Mouse (Mus musculus): ENCODE measurements around the gene Fam78b. TPM values are rescaled to one million over a fixed set of nuclear protein-coding genes. Genes with fewer than 3 reads are reported as not detected.

Gene Fam78b
- 0.17 and 0.49 TPM in 2 replicates for polyA plus RNA-seq (2012; rRNA removed)

- TF ChIP-seq CTCF (IDR thresholded peaks at IDR 0.05; ENCODE audit: control insufficient read depth, insufficient read depth, insufficient replicate concordance, low read depth, low read length): no peak
- TF ChIP-seq POLR2A (IDR thresholded peaks at IDR 0.05; ENCODE audit: control insufficient read depth, low read depth, low read length): no peak
- Histone ChIP-seq H3K4me1 (ENCODE audit: control insufficient read depth, insufficient read depth, low read length) (peaks cover 5% of the 10 kb centered on the region), H3K27me3 (ENCODE audit: control insufficient read depth, insufficient read depth, low read length) (no peaks in the 10 kb centered on the region), H3K36me3 (ENCODE audit: control insufficient read depth, insufficient read depth, low read length) (no peaks in the 10 kb centered on the region), H3K27ac (ENCODE audit: control insufficient read depth, insufficient read depth, low read depth, low read length) (no peak within 1 kb of the TSS), H3K4me3 (ENCODE audit: control insufficient read depth, low read depth, low read length) (peak within 1 kb of the TSS; percentile 75)
Observed at GRCm38 (mm10) chr1:167001174-167001843, at the start of gene Fam78b. Gene Fam78b (plus strand): TSS chr1:167001417.

- Histone ChIP-seq H3K36me3 (ENCODE audit: control insufficient read depth, insufficient read depth, low read length) (no peaks in the 10 kb centered on the region), H3K27ac (ENCODE audit: control insufficient read depth, insufficient read depth, low read depth, low read length) (no peak overlapping the region), H3K4me3 (ENCODE audit: control insufficient read depth, low read depth, low read length) (no peak overlapping the region), H3K27me3 (ENCODE audit: control insufficient read depth, insufficient read depth, low read length) (no peaks in the 10 kb centered on the region), H3K4me1 (ENCODE audit: control insufficient read depth, insufficient read depth, low read length) (no peaks in the 10 kb centered on the region)
- TF ChIP-seq CTCF (IDR thresholded peaks at IDR 0.05; ENCODE audit: control insufficient read depth, insufficient read depth, insufficient replicate concordance, low read depth, low read length) (no peak), POLR2A (IDR thresholded peaks at IDR 0.05; ENCODE audit: control insufficient read depth, low read depth, low read length) (no peak)
Observed at GRCm38 (mm10) chr1:166964508-166964907, 36.7 kb upstream of the Fam78b start.

DNA sequence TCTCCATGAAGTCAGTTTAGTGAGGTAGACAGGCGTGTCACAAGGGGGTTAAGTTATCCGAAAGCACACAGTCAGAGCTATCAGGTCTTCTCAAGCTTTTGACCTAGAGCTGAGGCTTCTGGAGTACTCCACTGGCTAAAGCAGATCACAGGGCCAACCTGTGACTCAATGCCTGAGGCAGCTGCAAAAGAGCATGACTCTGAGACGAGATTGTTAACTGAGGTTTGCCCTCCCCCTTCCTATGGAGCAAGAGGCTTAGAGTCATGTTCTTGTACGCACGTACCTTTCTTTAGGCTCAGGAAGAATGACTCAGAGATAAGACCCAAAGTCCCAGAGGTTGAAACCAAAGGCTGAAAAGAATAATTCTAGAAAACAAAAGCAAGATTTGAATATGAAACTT lies 32.9 kb upstream of the Fam78b start:
- Histone ChIP-seq H3K36me3 (ENCODE audit: control insufficient read depth, insufficient read depth, low read length) (no peaks in the 10 kb centered on the region), H3K27me3 (ENCODE audit: control insufficient read depth, insufficient read depth, low read length) (no peaks in the 10 kb centered on the region), H3K4me1 (ENCODE audit: control insufficient read depth, insufficient read depth, low read length) (no peaks in the 10 kb centered on the region), H3K4me3 (ENCODE audit: control insufficient read depth, low read depth, low read length) (no peak overlapping the region), H3K27ac (ENCODE audit: control insufficient read depth, insufficient read depth, low read depth, low read length) (no peak overlapping the region)
- TF ChIP-seq POLR2A (IDR thresholded peaks at IDR 0.05; ENCODE audit: control insufficient read depth, low read depth, low read length) (no peak), CTCF (IDR thresholded peaks at IDR 0.05; ENCODE audit: control insufficient read depth, insufficient read depth, insufficient replicate concordance, low read depth, low read length) (no peak)

DNA sequence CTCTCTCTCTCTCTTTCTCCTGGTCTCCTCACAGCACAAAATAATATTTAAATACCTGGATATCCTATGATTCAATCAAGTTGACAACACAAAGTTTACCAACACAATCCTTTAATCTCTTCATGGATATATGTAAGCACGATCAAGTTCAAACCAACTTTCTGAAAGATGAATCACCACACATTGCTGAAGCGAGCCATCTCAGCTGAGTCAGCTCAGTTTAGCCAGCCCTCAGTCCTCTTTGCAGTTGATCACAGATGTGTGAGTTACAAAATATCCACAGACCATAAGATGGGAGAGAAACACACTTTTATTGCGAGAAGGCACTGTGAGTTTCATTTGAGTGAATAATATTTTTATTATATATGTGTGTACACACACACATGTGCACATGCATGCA lies 27.5 kb upstream of the Fam78b start:
- H3K4me1 ChIP-seq (ENCODE audit: control insufficient read depth, insufficient read depth, low read length): no peaks in the 10 kb centered on the region
- no peaks in the 10 kb centered on the region for H3K36me3 ChIP-seq (ENCODE audit: control insufficient read depth, insufficient read depth, low read length)
- no peak for TF ChIP-seq CTCF (IDR thresholded peaks at IDR 0.05; ENCODE audit: control insufficient read depth, insufficient read depth, insufficient replicate concordance, low read depth, low read length)
- no peak for TF ChIP-seq POLR2A (IDR thresholded peaks at IDR 0.05; ENCODE audit: control insufficient read depth, low read depth, low read length)
- no peak overlapping the region for H3K27ac ChIP-seq (ENCODE audit: control insufficient read depth, insufficient read depth, low read depth, low read length)
- no peaks in the 10 kb centered on the region for H3K27me3 ChIP-seq (ENCODE audit: control insufficient read depth, insufficient read depth, low read length)
- H3K4me3 ChIP-seq (ENCODE audit: control insufficient read depth, low read depth, low read length): no peak overlapping the region

DNA sequence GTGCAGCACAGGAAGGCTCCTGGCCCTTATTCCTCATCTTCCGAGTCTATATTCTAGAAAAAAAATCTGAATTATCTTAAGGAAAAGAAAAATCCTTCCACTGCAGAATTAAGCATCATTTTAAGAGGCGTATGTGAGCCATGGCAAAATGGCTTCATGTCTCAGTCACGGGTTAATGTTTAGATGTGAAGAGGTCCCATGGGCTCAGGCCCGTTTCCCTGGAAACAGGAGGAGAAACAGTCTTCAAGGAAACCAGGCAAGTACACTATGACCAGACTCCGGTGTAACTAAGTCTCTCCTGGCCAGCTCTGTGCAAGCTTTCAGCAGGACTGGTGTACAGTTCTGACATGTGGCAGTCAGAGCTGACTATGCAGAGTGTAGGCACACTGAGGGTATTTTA lies 22.6 kb upstream of the Fam78b start:
- no peak overlapping the region for H3K27ac ChIP-seq (ENCODE audit: control insufficient read depth, insufficient read depth, low read depth, low read length)
- H3K4me1 ChIP-seq (ENCODE audit: control insufficient read depth, insufficient read depth, low read length): no peaks in the 10 kb centered on the region
- no peak for TF ChIP-seq POLR2A (IDR thresholded peaks at IDR 0.05; ENCODE audit: control insufficient read depth, low read depth, low read length)
- TF ChIP-seq CTCF (IDR thresholded peaks at IDR 0.05; ENCODE audit: control insufficient read depth, insufficient read depth, insufficient replicate concordance, low read depth, low read length): no peak
- no peaks in the 10 kb centered on the region for H3K27me3 ChIP-seq (ENCODE audit: control insufficient read depth, insufficient read depth, low read length)
- no peaks in the 10 kb centered on the region for H3K36me3 ChIP-seq (ENCODE audit: control insufficient read depth, insufficient read depth, low read length)
- no peak overlapping the region for H3K4me3 ChIP-seq (ENCODE audit: control insufficient read depth, low read depth, low read length)

DNA sequence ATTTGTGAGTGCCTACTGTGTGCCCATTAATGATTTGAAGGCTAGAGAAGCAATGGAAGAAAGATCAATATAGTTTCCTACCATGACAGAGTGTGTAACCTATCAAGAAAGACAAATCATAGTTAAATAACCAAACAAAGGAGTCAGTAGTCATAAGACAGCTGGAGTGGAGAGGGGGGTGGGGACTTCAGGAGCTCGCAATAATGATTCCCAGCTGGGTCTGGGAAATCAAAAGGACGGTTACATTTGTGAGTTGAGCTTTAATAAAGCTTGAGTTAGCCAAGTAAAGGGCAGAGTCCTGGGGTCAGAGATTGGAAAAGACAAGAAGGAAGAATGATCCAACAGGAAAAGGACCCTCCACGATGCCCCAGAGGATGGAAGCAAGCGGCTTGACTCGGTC lies 7.0 kb upstream of the Fam78b start:
- Histone ChIP-seq H3K27me3 (ENCODE audit: control insufficient read depth, insufficient read depth, low read length) (no peaks in the 10 kb centered on the region), H3K27ac (ENCODE audit: control insufficient read depth, insufficient read depth, low read depth, low read length) (no peak overlapping the region), H3K4me1 (ENCODE audit: control insufficient read depth, insufficient read depth, low read length) (no peaks in the 10 kb centered on the region), H3K36me3 (ENCODE audit: control insufficient read depth, insufficient read depth, low read length) (no peaks in the 10 kb centered on the region), H3K4me3 (ENCODE audit: control insufficient read depth, low read depth, low read length) (no peak overlapping the region)
- TF ChIP-seq POLR2A (IDR thresholded peaks at IDR 0.05; ENCODE audit: control insufficient read depth, low read depth, low read length): no peak
- TF ChIP-seq CTCF (IDR thresholded peaks at IDR 0.05; ENCODE audit: control insufficient read depth, insufficient read depth, insufficient replicate concordance, low read depth, low read length): no peak

- no peaks in the 10 kb centered on the region for H3K27me3 ChIP-seq (ENCODE audit: control insufficient read depth, insufficient read depth, low read length)
Observed at GRCm38 (mm10) chr1:166996250-166996649, 5.0 kb upstream of the Fam78b start.

More at GRCm38 (mm10) chr1:166996250-166996649, 5.0 kb upstream of the Fam78b start:
- H3K36me3 ChIP-seq (ENCODE audit: control insufficient read depth, insufficient read depth, low read length): no peaks in the 10 kb centered on the region
- no peak overlapping the region for H3K27ac ChIP-seq (ENCODE audit: control insufficient read depth, insufficient read depth, low read depth, low read length)
- H3K4me3 ChIP-seq (ENCODE audit: control insufficient read depth, low read depth, low read length): no peak overlapping the region
- no peak for TF ChIP-seq POLR2A (IDR thresholded peaks at IDR 0.05; ENCODE audit: control insufficient read depth, low read depth, low read length)
- TF ChIP-seq CTCF (IDR thresholded peaks at IDR 0.05; ENCODE audit: control insufficient read depth, insufficient read depth, insufficient replicate concordance, low read depth, low read length): no peak
- H3K4me1 ChIP-seq (ENCODE audit: control insufficient read depth, insufficient read depth, low read length): peaks cover 2% of the 10 kb centered on the region

Data from testis, adult 2 months (tissue).